Mouse (Mus musculus) adrenal gland, postnatal 14 days (tissue): ENCODE data around the gene Gm3336. TPM values are rescaled to one million over a fixed set of nuclear protein-coding genes. Genes with fewer than 3 reads are reported as not detected.

Experiments used
- DNase-seq: peaks from one replicate; pipeline ENCODE4 v3.0.0; 2021; ENCODE audit warnings: mixed read lengths
- total RNA-seq: library from RNA; stranded (reverse); gene quantifications from 2 replicates; pipeline ENCODE4 v1.2.3, GENCODE M21; 2021

Gm3336 gene
- total RNA-seq, 1 experiment from 2014 or later, result 0.70 TPM

DNA sequence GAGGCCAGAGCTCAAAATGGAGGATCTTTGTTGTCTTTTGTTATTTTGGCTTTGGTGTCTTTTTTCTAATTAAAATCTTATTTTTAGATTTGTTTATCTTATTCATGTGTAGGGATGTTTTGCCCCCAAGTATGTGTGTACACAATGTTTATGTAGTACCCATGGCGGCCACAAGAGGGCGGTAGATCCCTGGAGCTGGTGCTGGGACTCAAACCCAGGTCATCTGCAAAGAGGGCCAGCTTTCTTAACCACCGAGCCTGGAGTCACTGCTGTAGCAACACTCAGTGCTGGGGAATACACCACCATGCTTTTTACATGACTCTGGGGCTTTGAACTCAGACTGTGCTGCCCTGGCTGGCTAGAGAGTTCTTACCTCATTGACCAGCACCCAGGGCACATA, 45.0 kb downstream of the Gm3336 start:
- DNase-seq, result peak; percentile 81

- no peak for DNase-seq
These were observed 45.7 kb downstream of the Gm3336 start for GRCm38 (mm10) chr8:70764026-70764425.

- DNase-seq, result no peak
These were observed 46.3 kb downstream of the Gm3336 start for GRCm38 (mm10) chr8:70764676-70765075.

GRCm38 (mm10) chr8:70765329-70765728, 47.0 kb downstream of the Gm3336 start:
- no peak for DNase-seq

DNA sequence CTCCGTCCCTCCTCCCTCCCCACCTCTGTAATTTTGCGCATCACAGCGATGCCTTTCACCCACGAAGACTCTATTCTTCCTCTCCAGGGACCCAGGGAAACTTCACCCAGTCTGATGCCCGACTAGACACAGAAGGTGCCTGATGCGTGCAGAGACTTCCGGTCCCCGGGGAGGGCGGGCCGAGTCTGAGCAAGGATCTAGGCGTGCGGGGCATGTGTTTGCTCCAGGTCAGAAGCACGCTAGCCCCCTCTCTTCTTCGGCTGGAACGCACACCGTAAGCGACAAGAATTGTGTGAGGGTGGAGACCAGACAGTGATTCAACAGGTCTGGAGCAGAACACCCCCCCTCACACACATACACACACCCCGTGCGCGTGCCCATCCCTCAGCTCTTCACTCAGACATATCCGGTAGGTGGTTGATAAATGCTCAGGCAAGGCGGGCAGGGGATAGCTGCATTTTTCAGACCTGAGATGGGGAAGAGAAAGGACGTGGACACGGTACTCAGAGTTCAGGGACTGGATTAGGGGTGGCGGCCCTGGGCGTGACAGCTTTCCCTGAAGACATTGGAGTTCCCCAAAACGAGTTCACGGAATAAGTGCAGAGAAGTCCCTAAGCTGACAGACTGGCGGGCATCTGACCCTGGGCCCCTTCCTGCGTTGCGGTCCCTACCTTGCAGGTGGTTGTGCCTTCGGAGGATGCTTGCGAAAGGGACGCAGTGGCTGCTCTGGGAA, 47.7 kb downstream of the Gm3336 start:
- DNase-seq, result peak; percentile 76

- peak; percentile 81 for DNase-seq
These were observed 48.5 kb downstream of the Gm3336 start for GRCm38 (mm10) chr8:70766571-70767440.

- DNase-seq, result no peak
These were observed 49.2 kb downstream of the Gm3336 start for GRCm38 (mm10) chr8:70767503-70767902.

DNA sequence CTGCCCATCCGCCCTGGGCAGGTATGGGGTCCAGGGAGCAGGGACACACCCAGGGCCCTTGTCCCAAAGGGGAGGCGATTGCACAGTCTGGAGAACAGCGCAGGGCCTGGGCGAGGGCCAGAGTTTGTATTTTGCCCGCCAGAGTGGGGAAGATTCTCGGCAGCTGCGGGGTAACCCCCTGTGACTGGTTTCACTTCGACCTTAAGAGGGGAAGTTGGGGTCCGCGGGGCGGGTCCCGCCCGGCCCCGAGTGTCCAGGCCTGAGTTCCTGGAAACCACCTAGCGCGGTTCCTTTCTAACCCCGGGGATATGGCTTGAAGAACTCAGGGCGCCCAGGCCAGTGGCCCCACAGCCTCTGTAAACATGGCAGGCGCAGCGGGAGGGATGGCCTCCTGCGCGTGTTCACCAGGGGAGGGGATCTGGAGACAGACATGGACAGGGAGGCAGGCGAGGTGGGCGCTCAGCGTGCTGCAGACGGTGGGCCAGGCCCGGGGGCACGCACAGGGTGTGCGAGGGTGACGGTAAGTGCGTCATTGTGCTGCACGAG, 50.0 kb downstream of the Gm3336 start:
- DNase-seq, result no peak

GRCm38 (mm10) chr8:70768956-70769355, 50.6 kb downstream of the Gm3336 start:
- DNase-seq, result no peak

DNA sequence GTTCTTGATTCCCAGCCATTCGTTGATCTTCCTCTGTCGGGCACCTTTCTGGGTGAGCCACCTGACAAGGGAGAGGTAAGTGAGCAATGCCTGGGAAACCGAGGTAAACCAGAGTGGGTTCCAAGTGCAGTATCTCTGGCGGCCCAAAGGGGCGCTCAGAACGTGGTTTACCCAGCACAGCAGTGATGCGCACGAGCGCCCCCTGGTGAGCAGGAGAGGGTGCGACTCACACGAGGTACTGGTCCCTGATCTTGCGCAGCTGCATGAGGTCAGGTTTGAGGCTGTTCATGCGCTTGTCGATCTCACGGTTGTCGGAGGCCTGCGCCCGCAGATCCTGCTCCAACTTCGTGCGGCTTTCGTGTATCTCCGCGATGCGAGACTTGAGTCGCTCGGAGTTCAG, 51.0 kb downstream of the Gm3336 start:
- peak; percentile 98 for DNase-seq

GRCm38 (mm10) chr8:70769858-70770257, 51.5 kb downstream of the Gm3336 start:
- DNase-seq, result no peak

GRCm38 (mm10) chr8:70770748-70771147, 52.4 kb downstream of the Gm3336 start:
- no peak for DNase-seq

DNA sequence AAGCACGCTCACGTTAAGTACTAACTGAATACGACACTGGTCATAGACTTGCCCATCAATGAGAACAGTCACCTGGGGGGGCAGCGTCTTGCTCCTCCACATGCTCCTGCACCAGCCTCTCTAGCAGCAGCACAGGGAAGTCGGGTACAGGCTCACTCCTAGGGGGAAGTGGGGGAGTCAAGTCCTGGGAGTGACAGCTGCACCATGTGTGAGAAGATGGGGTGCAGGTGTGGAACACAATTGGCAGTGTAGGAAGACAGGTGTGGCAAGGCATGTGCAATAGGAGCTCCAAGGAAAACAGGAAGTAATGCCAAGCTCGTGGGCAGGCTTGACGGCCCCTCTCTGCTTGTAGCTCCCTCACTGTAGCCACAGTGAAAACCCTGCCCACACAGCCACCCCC, 52.9 kb downstream of the Gm3336 start:
- DNase-seq, result no peak

- no peak for DNase-seq
These were observed 53.7 kb downstream of the Gm3336 start for GRCm38 (mm10) chr8:70772075-70772474.

Other genes with a start within 250 kb of the Gm3336 start
- 15.7 and 16.3 TPM in 2 replicates for gene Klhl26, start 241.6 kb upstream of the Gm3336 start, total RNA-seq
- 4.6 and 5.6 TPM in 2 replicates for gene Tmem59l, start 231.2 kb upstream of the Gm3336 start, total RNA-seq
- gene Crlf1, start 225.4 kb upstream of the Gm3336 start, total RNA-seq, result not detected in 2 replicates
- 116 and 123 TPM in 2 replicates for gene Rex1bd, start 211.8 kb upstream of the Gm3336 start, total RNA-seq
- 1,600 and 1,776 TPM in 2 replicates for gene Uba52, start 207.7 kb upstream of the Gm3336 start, total RNA-seq
- gene Fkbp8, start 190.8 kb upstream of the Gm3336 start, total RNA-seq, result 235 and 252 TPM in 2 replicates
- gene Kxd1, start 190.6 kb upstream of the Gm3336 start, total RNA-seq, result 78.9 and 83.1 TPM in 2 replicates
- 22.4 and 22.9 TPM in 2 replicates for gene Ell, start 179.1 kb upstream of the Gm3336 start, total RNA-seq
- gene Isyna1, start 124.2 kb upstream of the Gm3336 start, total RNA-seq, result 77.2 and 84.7 TPM in 2 replicates
- gene Ssbp4, start 109.7 kb upstream of the Gm3336 start, total RNA-seq, result 84.4 and 102 TPM in 2 replicates
- 1.6 and 2.0 TPM in 2 replicates for gene Lrrc25, start 102.4 kb upstream of the Gm3336 start, total RNA-seq
- gene Gdf15, start 86.1 kb upstream of the Gm3336 start, total RNA-seq, result 0.79 and 1.0 TPM in 2 replicates
- gene Pgpep1, start 58.2 kb upstream of the Gm3336 start, total RNA-seq, result 73.1 and 86.5 TPM in 2 replicates
- 76.0 and 78.6 TPM in 2 replicates for gene Lsm4, start 45.3 kb upstream of the Gm3336 start, total RNA-seq
- 165 and 174 TPM in 2 replicates for gene Jund, start 19.6 kb upstream of the Gm3336 start, total RNA-seq
- 0.11 and 0.19 TPM in 2 replicates for gene Iqcn, start 15.1 kb upstream of the Gm3336 start, total RNA-seq
- gene Pde4c, start 5.2 kb downstream of the Gm3336 start, total RNA-seq, result 1.9 TPM in 2 replicates
- 56.2 and 75.1 TPM in 2 replicates for gene Rab3a, start 36.1 kb downstream of the Gm3336 start, total RNA-seq
- gene Mpv17l2, start 42.4 kb downstream of the Gm3336 start, total RNA-seq, result 113 and 123 TPM in 2 replicates
- gene Pik3r2, start 58.2 kb downstream of the Gm3336 start, total RNA-seq, result 35.4 and 44.0 TPM in 2 replicates
- gene Mast3, start 86.5 kb downstream of the Gm3336 start, total RNA-seq, result 22.9 and 28.2 TPM in 2 replicates
- gene Il12rb1, start 89.9 kb downstream of the Gm3336 start, total RNA-seq, result 0.34 TPM in 1 of 2 replicates, not detected in the other
- 12.5 and 15.8 TPM in 2 replicates for gene Arrdc2, start 121.2 kb downstream of the Gm3336 start, total RNA-seq
- gene Kcnn1, start 144.7 kb downstream of the Gm3336 start, total RNA-seq, result 2.9 and 3.8 TPM in 2 replicates
- gene Ccdc124, start 155.4 kb downstream of the Gm3336 start, total RNA-seq, result 52.2 and 52.9 TPM in 2 replicates
- 0.30 TPM in 1 of 2 replicates, not detected in the other for gene Slc5a5, start 174.2 kb downstream of the Gm3336 start, total RNA-seq
- gene Rpl18a, start 178.9 kb downstream of the Gm3336 start, total RNA-seq, result 1,399 and 1,708 TPM in 2 replicates
- gene Map1s, start 187.4 kb downstream of the Gm3336 start, total RNA-seq, result 26.2 and 32.1 TPM in 2 replicates